Mouse (Mus musculus): Measurements from ENCODE around the gene Dgcr6. TPM values are rescaled to one million over a fixed set of nuclear protein-coding genes. Genes with fewer than 3 reads are reported as not detected.

Gene Dgcr6
- polyA plus RNA-seq, 1 experiment from 2014 or later = 172 TPM

GRCm38 (mm10) chr16:18044991-18045390 lies 7.7 kb upstream of the Dgcr6 start:
- no peak overlapping the region for H3K4me2 ChIP-seq
- no peak overlapping the region for H3K4me3 ChIP-seq
- H3K9me3 ChIP-seq = 0 out of 2 replicates have a peak, but pooled peaks cover 4% of the 10 kb centered on the region
- no peak overlapping the region for H3K27ac ChIP-seq (replicated peaks)
- ATAC-seq (ENCODE audit: low read depth) = no peak
- H3K9ac ChIP-seq = no peak overlapping the region
- no peaks in the 10 kb centered on the region for H3K4me1 ChIP-seq (replicated peaks)
- H3K27me3 ChIP-seq = 0 out of 2 replicates have a peak, but pooled peaks cover 6% of the 10 kb centered on the region
- WGBS = 83% methylated on average over 10 of the region's 10 CpGs
- H3K36me3 ChIP-seq = no peaks in the 10 kb centered on the region

DNA sequence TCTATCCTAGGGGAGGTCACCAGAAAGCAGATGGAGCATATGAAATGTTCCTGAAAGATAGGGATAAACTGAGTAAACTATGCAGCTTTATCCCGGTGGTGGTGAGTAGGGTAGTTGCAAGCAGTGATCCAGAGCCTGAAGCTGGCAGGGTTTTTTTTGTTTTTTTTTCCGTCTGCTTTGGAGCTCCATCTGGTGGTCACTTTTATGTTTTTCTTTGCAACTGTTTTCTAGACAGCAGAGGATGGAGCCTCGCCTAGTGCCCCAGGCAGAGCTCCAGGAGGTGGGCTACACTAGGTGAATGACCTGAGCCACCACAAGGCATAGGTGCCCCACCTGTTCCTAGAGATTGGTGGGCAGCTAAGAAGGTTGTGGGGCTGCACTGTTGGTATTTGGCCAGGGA lies 5.0 kb upstream of the Dgcr6 start:
- Histone ChIP-seq H3K9me3 (0 out of 2 replicates have a peak, but pooled peaks cover 1% of the 10 kb centered on the region), H3K4me3 (no peak overlapping the region), H3K27ac (replicated peaks) (no peak overlapping the region), H3K4me2 (no peak overlapping the region), H3K36me3 (no peaks in the 10 kb centered on the region), H3K9ac (no peak overlapping the region), H3K4me1 (replicated peaks) (peaks cover under 1% of the 10 kb centered on the region; the same call in 1 of the 2 replicates), H3K27me3 (peaks cover 2% of the 10 kb centered on the region; the same call in 1 of the 2 replicates)
- WGBS = 4% methylated on average over 3 of the region's 3 CpGs
- peak; percentile 76 for ATAC-seq (ENCODE audit: low read depth)

GRCm38 (mm10) chr16:18048071-18048470 lies 4.6 kb upstream of the Dgcr6 start:
- H3K9me3 ChIP-seq = no peaks in the 10 kb centered on the region
- no peak overlapping the region for H3K27ac ChIP-seq (replicated peaks)
- peaks cover 4% of the 10 kb centered on the region for H3K4me1 ChIP-seq (replicated peaks)
- no peak overlapping the region for H3K4me3 ChIP-seq
- H3K4me2 ChIP-seq = no peak overlapping the region
- no peak for ATAC-seq (ENCODE audit: low read depth)
- no peak overlapping the region for H3K9ac ChIP-seq
- H3K36me3 ChIP-seq = no peaks in the 10 kb centered on the region
- H3K27me3 ChIP-seq = peaks cover 2% of the 10 kb centered on the region; the same call in 1 of the 2 replicates
- 71% methylated on average over 8 of the region's 8 CpGs for WGBS

GRCm38 (mm10) chr16:18052322-18052721 lies 338 bp upstream of the Dgcr6 start:
- no peak overlapping the region for H3K9ac ChIP-seq
- H3K4me3 ChIP-seq = no peak overlapping the region
- no peak overlapping the region for H3K4me2 ChIP-seq
- no peaks in the 10 kb centered on the region for H3K36me3 ChIP-seq
- WGBS = 54% methylated on average over 7 of the region's 7 CpGs
- peaks cover 4% of the 10 kb centered on the region for H3K4me1 ChIP-seq (replicated peaks)
- ATAC-seq (ENCODE audit: low read depth) = peak; percentile 53
- no peak overlapping the region for H3K27ac ChIP-seq (replicated peaks)
- peaks cover 2% of the 10 kb centered on the region; the same call in 1 of the 2 replicates for H3K27me3 ChIP-seq
- H3K9me3 ChIP-seq = no peaks in the 10 kb centered on the region

- 75% methylated on average over 2 of the region's 2 CpGs for WGBS
- no peak for ATAC-seq (ENCODE audit: low read depth)
Measured at GRCm38 (mm10) chr16:18056215-18056614, 3.6 kb downstream of the Dgcr6 start.

DNA sequence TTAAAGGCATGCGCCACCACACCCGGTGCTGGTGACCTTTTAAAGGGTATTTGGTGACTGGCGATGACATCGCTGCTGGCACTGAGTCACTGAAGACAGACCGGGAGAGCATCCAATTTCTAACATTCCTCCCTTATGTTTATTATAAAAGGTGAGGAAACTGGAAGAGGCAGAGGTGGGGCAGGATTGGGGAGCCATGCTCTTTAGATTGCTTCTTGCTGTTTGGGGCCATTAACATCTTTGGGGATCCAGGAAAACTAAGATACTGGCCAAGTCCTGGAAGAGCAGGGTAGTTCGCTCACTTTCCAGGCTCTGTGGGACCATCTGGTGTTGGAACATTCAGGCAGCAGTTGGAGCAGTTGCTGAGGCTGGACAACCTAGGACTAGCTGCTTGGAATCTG lies 5.7 kb downstream of the Dgcr6 start:
- no peaks in the 10 kb centered on the region for H3K27me3 ChIP-seq
- H3K9me3 ChIP-seq = no peaks in the 10 kb centered on the region
- H3K4me3 ChIP-seq = no peak overlapping the region
- no peaks in the 10 kb centered on the region for H3K4me1 ChIP-seq (replicated peaks)
- no peak overlapping the region for H3K9ac ChIP-seq
- H3K4me2 ChIP-seq = no peak overlapping the region
- no peak for ATAC-seq (ENCODE audit: low read depth)
- WGBS = 85% methylated on average over 6 of the region's 6 CpGs
- no peak overlapping the region for H3K27ac ChIP-seq (replicated peaks)
- no peaks in the 10 kb centered on the region for H3K36me3 ChIP-seq

More at GRCm38 (mm10) chr16:18056215-18056614, 3.6 kb downstream of the Dgcr6 start:
- H3K4me2 ChIP-seq = no peak overlapping the region
- no peak overlapping the region for H3K9ac ChIP-seq
- no peak overlapping the region for H3K27ac ChIP-seq (replicated peaks)
- peaks cover 4% of the 10 kb centered on the region for H3K4me1 ChIP-seq (replicated peaks)
- no peaks in the 10 kb centered on the region; the same call in 1 of the 2 replicates for H3K27me3 ChIP-seq
- H3K9me3 ChIP-seq = no peaks in the 10 kb centered on the region
- no peak overlapping the region for H3K4me3 ChIP-seq
- no peaks in the 10 kb centered on the region for H3K36me3 ChIP-seq

DNA sequence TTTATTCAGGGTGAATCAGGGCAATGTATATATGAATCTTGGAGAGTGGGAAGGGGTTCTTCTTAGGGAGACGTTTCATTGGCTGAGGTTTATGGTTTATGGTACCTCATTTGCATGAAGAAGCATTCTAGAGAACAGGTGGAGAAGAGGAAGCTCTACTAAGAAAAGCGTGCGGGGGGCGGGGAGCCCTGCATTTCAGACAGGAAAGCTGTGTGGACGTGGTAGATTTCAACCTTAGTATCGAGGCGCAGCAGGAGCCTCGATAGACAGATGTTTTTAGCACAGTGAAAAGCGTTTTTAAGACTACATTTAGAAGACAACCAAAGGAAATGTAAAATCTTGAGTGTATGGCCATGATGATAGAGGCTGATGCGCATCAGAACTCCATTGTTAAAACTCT lies 6.6 kb downstream of the Dgcr6 start:
- 78% methylated on average over 10 of the region's 10 CpGs for WGBS
- no peaks in the 10 kb centered on the region for H3K4me1 ChIP-seq (replicated peaks)
- H3K9ac ChIP-seq = no peak overlapping the region
- no peaks in the 10 kb centered on the region for H3K27me3 ChIP-seq
- H3K36me3 ChIP-seq = no peaks in the 10 kb centered on the region
- H3K9me3 ChIP-seq = no peaks in the 10 kb centered on the region
- no peak overlapping the region for H3K27ac ChIP-seq (replicated peaks)
- no peak for ATAC-seq (ENCODE audit: low read depth)
- no peak overlapping the region for H3K4me2 ChIP-seq
- no peak overlapping the region for H3K4me3 ChIP-seq

DNA sequence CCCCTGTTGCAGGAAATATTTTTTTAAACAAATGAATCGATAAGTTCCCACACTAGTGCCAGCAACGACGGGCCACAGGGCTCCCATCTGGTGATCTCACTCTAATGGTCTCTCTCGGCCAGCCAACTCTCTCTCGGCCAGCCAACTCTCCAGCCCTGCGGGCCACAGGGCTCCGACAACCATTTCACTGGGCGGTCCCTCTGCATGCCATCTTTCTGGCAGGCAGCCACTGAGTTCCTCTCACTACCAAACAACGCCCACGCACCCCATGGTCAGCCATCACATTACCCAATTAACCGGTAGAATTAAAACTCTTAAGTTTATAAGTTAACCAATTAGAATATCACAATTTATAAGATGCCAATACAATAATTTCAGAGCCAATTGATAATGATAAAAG lies 8.5 kb downstream of the Dgcr6 start:
- Histone ChIP-seq H3K27ac (replicated peaks) (no peak overlapping the region), H3K9me3 (no peaks in the 10 kb centered on the region), H3K27me3 (no peaks in the 10 kb centered on the region), H3K4me3 (no peak overlapping the region), H3K4me1 (replicated peaks) (no peaks in the 10 kb centered on the region; the same call in 1 of the 2 replicates), H3K4me2 (no peak overlapping the region), H3K9ac (no peak overlapping the region), H3K36me3 (no peaks in the 10 kb centered on the region)
- ATAC-seq (ENCODE audit: low read depth) = no peak
- 86% methylated on average over 11 of the region's 11 CpGs for WGBS

DNA sequence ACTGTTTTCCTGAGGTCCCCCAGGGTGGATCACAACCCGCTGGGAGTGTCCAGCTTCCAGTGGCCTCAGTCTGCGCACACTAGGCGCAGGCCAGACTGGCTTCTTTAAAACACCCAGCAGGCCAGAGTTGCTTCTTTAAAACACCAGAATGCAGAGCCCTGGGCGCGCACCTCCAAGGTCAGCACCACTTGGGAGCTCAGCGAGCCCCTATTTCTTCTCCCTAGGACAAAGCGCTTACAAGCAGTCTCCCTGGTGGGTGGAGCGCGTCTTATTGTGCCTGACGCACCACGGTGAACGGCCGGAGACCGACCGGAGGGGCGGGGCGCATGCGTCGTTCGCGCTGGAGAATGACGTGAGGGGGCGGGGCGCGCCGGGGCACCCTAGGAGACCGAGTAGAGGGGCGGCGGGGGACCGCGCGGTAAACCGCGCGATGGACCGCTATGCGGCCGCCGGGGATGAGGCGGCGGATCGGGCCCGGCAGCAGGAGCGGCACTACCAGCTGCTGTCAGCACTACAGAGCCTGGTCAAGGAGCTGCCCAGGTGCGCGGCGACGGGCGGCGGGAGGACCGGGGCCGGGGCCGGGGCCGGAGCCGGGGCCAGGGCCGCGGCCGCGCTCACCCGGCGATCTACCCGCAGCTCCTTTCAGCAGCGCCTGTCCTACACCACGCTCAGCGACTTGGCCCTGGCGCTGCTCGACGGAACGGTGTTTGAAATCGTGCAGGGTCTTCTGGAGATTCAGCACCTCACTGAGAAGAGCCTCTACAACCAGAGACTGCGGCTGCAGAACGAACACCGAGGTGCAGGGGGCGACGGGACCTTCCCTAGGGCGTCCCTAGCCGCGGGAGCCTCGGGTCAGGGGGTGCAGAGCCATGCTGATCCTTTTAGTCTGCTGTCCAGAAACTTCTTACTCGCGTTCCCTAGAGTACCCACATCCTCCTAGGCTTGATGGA lies 13.7 kb downstream of the Dgcr6 start:
- ATAC-seq (ENCODE audit: low read depth) = peak; percentile 98
- Histone ChIP-seq H3K4me2 (peak overlapping the region; percentile 67), H3K4me3 (peak overlapping the region; percentile 88), H3K27me3 (no peaks in the 10 kb centered on the region), H3K36me3 (peaks cover 35% of the 10 kb centered on the region), H3K27ac (replicated peaks) (peak overlapping the region; percentile 97), H3K9me3 (no peaks in the 10 kb centered on the region), H3K9ac (peak overlapping the region; percentile 95), H3K4me1 (replicated peaks) (peaks cover 32% of the 10 kb centered on the region)
- WGBS = under 1% methylated on average over 68 of the region's 81 CpGs

DNA sequence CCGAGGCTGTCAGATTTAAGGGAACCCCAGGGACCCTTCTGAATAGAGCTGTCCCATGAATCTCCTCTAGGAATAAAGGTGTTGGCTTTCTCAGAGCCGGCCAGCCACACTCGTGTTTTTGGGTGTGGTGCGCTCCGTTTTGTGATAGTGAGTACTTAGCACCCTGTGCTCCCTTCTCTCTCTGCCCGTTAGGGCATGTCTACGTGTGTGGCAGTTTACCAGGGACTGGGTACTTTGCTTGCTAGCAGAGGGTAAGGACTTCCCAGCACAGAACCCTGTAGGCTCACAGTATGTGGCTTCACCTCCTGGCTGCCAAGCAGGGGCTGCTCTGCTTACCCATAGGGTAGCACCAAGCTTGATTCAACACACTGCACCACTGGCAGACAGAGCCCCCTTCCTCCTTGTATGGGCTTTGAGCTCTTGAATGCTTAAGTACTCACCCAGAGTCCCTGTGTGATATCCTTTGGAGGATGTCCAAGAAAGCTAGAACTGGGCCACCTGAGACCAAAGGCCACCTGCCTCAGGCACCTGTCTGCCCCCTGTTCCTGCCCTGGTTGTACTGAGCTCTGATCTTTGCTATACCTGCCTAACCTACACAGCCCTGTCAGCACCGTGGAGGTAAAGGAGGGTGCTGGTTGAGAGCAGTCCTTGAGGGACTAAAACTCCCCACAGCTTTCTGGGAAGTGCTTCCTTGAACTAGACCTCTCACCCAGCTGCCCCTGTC lies 16.2 kb downstream of the Dgcr6 start:
- peaks cover 50% of the 10 kb centered on the region for H3K36me3 ChIP-seq
- no peaks in the 10 kb centered on the region for H3K27me3 ChIP-seq
- H3K4me3 ChIP-seq = no peak overlapping the region
- H3K27ac ChIP-seq (replicated peaks) = no peak overlapping the region
- no peaks in the 10 kb centered on the region for H3K9me3 ChIP-seq
- peaks cover 33% of the 10 kb centered on the region for H3K4me1 ChIP-seq (replicated peaks)
- peak overlapping the region; percentile 67 for H3K4me2 ChIP-seq
- H3K9ac ChIP-seq = peak overlapping the region; percentile 31; the same call in 1 of the 2 replicates
- no peak for ATAC-seq (ENCODE audit: low read depth)
- 74% methylated on average over 8 of the region's 8 CpGs for WGBS

- 90% methylated on average over 5 of the region's 5 CpGs for WGBS
- no peaks in the 10 kb centered on the region for H3K9me3 ChIP-seq
Measured at GRCm38 (mm10) chr16:18070798-18071197, 18.1 kb downstream of the Dgcr6 start.

GRCm38 (mm10) chr16:18072089-18072488 lies 19.4 kb downstream of the Dgcr6 start:
- 93% methylated on average over 13 of the region's 13 CpGs for WGBS
- Histone ChIP-seq H3K4me2 (no peak overlapping the region), H3K36me3 (peaks cover 50% of the 10 kb centered on the region), H3K27me3 (no peaks in the 10 kb centered on the region), H3K4me1 (replicated peaks) (peaks cover 31% of the 10 kb centered on the region), H3K27ac (replicated peaks) (no peak overlapping the region), H3K4me3 (no peak overlapping the region), H3K9ac (no peak overlapping the region), H3K9me3 (no peaks in the 10 kb centered on the region)
- no peak for ATAC-seq (ENCODE audit: low read depth)

More at GRCm38 (mm10) chr16:18070798-18071197, 18.1 kb downstream of the Dgcr6 start:
- Histone ChIP-seq H3K4me2 (no peak overlapping the region), H3K27me3 (no peaks in the 10 kb centered on the region), H3K4me3 (no peak overlapping the region), H3K4me1 (replicated peaks) (peaks cover 33% of the 10 kb centered on the region), H3K9ac (peak overlapping the region; percentile 6; the same call in 1 of the 2 replicates), H3K27ac (replicated peaks) (no peak overlapping the region), H3K36me3 (peaks cover 50% of the 10 kb centered on the region)
- ATAC-seq (ENCODE audit: low read depth) = no peak

All from neural tube, embryonic 13.5 days (tissue).